Mouse (Mus musculus) CD8-positive naive resting alpha-beta T cell, adult 2 months (primary cell): ENCODE data around the gene Smg9.

Experiments
- DNase-seq, 2 experiments: peaks; one replicate each; pipeline ENCODE4 v3.0.0; 2022; ENCODE audit warnings: low read depth in 2 of 2, low spot score in 2 of 2

Smg9 gene

DNA sequence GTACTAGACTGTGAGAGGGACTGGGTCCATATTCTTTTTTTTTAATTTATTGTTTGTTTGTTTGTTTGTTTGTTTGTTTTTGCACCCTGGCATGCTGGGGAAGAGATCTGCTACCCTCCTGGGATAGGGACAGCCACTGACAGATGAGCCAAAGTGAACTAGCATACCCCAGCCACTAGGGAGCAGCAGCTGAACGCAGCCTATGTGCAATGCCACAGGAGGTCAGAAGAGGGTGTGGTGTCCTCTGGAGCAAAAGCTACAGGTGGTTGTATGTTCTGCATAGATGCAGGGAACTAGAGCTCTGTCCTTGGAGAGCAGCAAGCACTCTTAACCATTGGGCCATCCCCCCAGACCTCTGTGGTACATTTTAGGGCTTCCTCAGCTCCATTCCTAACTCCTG is 42.4 kb downstream of the Smg9 start:
- DNase-seq = peak; percentile 83 to 90

DNA sequence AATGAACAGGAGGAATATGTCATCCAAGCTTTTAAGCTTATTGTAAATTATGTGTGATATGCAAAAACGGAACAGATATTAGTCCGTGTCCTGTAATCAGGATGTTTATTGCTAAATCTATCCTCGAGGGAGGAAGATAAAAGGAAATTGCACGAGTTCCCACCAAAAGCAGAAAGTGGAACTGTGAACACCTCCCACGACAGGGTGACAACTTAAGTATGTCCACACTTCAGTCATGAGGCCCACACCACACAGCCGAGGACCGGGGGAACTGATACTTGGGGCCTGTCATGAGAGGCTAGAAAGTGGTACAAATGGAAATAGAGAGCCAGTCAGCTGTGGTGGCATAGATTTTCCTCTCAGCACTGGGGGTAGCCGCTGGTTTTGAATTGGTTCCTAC is 42.9 kb downstream of the Smg9 start:
- DNase-seq = no peak

GRCm38 (mm10) chr7:24445266-24445926 is 46.0 kb downstream of the Smg9 start:
- DNase-seq = peak; percentile 58 to 63

- DNase-seq = peak in 1 of 2 experiments; percentile 41
Observed at GRCm38 (mm10) chr7:24446697-24447340, 47.4 kb downstream of the Smg9 start.

DNA sequence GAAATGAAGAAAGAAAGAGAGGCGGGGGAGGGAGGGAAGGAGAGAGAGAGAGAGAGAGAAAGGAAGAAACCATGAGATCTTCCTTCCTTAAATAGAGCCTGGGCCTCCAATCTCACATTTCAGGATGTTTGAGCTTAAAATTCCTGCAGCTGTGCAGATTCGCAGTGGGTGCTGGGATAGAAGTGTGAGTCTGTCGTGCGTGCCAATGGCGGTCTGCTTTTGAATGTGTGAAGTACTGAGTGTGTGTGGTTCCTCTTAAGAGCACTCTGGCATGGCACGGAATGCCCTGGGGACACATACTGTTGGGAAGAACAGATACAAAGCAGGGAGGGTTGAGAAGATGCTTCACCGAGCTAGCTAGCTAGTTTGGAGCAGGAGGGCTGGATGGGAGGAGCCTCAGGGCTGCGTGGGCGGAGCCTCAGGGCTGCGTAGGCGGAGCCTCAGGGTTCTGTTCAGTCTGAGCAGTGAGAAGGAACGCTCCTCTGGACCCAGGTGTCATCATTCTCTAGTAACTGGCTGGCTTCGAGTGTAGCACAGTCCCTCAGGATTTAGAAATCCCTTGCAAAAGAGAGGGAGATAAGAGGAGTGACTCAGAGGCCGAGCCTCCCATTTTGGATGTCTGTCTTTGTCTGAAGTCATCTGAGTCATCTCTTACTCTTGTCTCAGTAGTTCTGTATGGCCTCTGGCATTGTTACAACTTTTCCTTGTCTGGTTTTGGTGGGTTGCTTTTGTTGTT is 49.5 kb downstream of the Smg9 start:
- no peak for DNase-seq

DNA sequence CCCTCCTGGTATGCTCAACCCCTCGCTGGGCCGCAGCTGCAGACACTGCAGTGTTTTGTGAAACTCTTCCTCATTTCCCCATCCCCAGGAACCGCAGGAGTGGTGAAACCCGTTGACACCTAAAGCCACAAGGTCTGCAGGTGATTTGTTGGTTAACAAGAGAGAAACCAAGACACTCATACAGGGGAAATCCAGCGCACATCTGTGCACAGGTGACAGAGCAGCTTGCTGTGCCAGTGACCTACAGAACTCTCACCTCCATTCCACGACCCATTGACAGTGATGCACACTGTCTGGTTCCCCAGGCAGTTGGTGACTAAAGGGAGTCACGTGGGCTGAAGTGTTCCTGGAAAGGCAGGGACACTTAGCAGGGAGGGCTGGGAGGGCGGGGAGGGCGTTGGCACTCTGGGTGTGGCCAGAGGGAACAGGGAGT is 51.2 kb downstream of the Smg9 start:
- DNase-seq = peak in 1 of 2 experiments; percentile 37

DNA sequence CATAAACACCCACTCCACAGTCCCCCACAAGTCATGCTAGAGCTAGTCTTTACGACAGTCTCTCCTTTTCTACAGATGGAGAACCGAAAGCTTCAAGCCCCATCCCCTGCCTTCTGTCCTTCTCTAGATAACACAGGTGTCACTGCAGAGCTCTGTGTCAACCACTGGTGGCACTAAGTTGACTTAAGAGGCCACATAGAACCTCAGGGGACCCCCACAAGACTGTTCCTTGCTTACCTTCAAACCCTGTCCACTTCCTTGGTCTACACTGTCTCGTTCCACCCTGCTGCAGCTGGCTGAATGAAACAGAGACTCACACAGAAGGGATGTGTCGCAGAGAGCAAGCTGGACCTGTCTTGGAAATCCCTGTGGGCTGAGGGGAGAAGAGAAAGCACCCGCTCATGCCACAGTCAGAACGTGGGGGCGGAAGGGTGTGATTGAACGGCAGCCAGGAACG is 52.5 kb downstream of the Smg9 start, which contains the start of gene Irgc1:
TSS of gene Irgc1 (minus strand) at position 443 of the 457 bp plus-strand sequence.
- DNase-seq = peak in 1 of 2 experiments; percentile 36

- no peak for DNase-seq
Observed at GRCm38 (mm10) chr7:24454199-24454598, 54.8 kb downstream of the Smg9 start.

GRCm38 (mm10) chr7:24455726-24456125 is 56.3 kb downstream of the Smg9 start:
- DNase-seq = no peak

GRCm38 (mm10) chr7:24457726-24458370 is 58.4 kb downstream of the Smg9 start:
- DNase-seq = peak; percentile 90 to 91

DNA sequence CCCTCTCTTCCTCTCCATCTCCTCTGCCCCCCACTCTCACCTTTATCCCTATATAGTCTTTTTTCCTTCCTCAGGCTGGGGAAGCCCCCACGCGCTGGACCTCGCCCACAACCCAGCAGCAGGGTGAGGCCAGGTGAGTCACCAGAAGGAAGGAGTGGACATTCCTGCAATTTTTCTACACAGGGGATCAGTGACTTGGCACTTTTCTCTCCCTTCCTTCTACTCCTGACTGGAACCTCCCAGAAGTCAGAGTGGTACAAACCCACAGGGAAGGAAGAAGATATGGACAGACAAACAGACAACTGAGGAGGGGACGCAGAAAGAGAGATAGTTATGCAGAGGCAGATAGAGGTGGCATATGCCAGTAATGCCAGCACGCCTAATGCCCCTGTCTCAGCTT is 60.0 kb downstream of the Smg9 start:
- DNase-seq = no peak

DNA sequence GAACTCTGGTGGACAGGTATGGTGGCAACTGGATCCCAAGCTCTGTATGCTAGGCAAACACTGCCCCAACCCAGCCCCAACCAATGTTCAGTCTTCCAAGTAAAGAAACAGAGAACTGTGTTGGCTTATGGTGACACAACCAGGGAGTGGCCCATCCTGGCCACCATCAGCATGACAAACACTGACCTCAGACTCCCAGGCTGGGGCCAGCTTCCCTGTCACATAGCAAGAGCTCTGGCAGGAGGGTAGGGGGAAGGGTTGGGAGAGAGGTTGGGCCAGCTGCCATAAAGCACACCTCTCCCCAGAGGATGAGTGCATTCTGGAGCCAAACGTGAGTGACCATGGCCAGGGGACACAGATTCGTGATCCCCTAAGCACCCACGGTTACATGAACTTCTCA is 60.4 kb downstream of the Smg9 start:
- no peak for DNase-seq

- no peak for DNase-seq
Observed at GRCm38 (mm10) chr7:24461376-24462051, 62.1 kb downstream of the Smg9 start.

GRCm38 (mm10) chr7:24462388-24463319 is 63.2 kb downstream of the Smg9 start, which contains the start of gene Plaur:
TSS of gene Plaur (plus strand) at chr7:24462484.
- DNase-seq = peak; percentile 46 to 60

DNA sequence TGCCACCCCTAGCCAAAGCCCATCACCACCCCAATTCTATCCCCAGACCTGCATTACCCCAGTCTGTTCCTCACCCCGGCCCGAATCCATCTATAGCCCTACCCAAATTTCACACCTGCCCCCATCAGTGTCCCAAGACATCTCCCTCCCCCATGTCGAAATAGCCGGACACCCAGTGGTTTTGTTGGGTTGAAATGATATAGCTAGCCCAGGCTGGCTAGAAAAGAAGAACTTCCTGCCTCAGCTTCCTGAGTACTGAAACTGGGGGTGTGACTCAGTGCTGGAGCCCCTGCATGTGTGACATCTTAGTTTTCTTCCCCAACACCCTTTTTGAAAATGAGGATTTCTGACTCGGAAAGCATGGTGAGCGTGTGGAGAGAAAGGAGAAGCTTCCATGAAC is 67.4 kb downstream of the Smg9 start:
- DNase-seq = no peak

DNA sequence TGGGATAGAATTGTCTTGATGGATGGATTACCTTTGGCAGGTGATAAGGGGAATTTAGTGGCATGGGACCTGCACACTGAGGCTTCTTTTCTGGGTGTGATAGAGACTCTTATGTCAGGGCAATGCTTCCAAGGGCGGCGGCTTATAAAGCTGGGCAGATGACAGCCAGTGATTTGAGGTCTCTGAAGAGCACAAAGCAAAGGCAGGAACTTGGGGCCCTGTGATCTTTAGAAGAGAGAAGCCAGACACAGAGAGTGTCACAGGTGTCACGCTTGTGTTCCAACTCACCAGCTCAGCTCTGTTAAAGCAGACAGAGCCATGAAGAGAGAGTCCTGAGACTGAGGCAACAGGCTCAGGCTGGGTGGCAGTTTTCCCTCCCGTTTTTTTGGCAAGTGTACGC is 68.5 kb downstream of the Smg9 start:
- peak in 1 of 2 experiments; percentile 56 for DNase-seq

DNA sequence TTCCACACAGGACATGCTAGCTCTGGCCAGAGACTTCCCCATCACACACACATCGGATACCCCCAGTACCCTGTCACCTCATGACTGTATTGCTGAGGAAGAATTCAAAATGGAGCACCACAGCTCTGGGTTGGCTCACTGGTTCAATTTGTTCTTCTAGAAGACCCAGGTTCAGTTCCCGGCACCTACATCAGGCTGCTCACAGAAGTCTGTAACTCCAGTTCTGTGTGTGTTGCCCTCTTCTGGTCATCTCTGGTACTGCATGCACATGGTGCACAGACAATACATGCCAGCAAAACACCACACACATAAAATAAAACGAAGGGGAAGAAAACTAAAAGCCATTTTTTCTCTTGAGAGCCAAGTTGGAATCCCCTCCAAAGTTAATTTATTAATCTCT is 69.7 kb downstream of the Smg9 start:
- peak; percentile 62 to 71 for DNase-seq

GRCm38 (mm10) chr7:24470356-24470755 is 70.9 kb downstream of the Smg9 start:
- no peak for DNase-seq
